Mouse (Mus musculus): Measurements from ENCODE around the gene Cyp4v3.
"Not testable (repeated sequence)": the region's sequence is repeated elsewhere in the genome, so short reads cannot be mapped to it uniquely, and the experiment has no call there.

The Cyp4v3 gene

GRCm38 (mm10) chr8:45332685-45333409, at the start of gene Cyp4v3:
Cyp4v3 (minus strand) TSS chr8:45333216.
- DNase-seq (ENCODE audit: low read depth) = peak; percentile 69

GRCm38 (mm10) chr8:45381963-45382347, 48.9 kb upstream of the Cyp4v3 start, which contains the start of gene Fam149a:
Fam149a (minus strand) TSS chr8:45382291.
- DNase-seq (ENCODE audit: low read depth) = no peak

- no peak for DNase-seq (ENCODE audit: low read depth)
Measured at GRCm38 (mm10) chr8:45381075-45381962, 48.3 kb upstream of the Cyp4v3 start.

GRCm38 (mm10) chr8:45380598-45380997, 47.6 kb upstream of the Cyp4v3 start:
- DNase-seq (ENCODE audit: low read depth) = no peak

- DNase-seq (ENCODE audit: low read depth) = no peak
Measured at GRCm38 (mm10) chr8:45374071-45374470, 41.1 kb upstream of the Cyp4v3 start.

GRCm38 (mm10) chr8:45367154-45367553, 34.1 kb upstream of the Cyp4v3 start:
- DNase-seq (ENCODE audit: low read depth) = no peak

GRCm38 (mm10) chr8:45363220-45363619, 30.2 kb upstream of the Cyp4v3 start:
- no peak for DNase-seq (ENCODE audit: low read depth)

- DNase-seq (ENCODE audit: low read depth) = no peak
Measured at GRCm38 (mm10) chr8:45362323-45362722, 29.3 kb upstream of the Cyp4v3 start.

- no peak for DNase-seq (ENCODE audit: low read depth)
Measured at GRCm38 (mm10) chr8:45359091-45359605, 26.1 kb upstream of the Cyp4v3 start.

GRCm38 (mm10) chr8:45358132-45358918, 25.3 kb upstream of the Cyp4v3 start:
- DNase-seq (ENCODE audit: low read depth) = peak; percentile 29

GRCm38 (mm10) chr8:45355809-45356208, 22.8 kb upstream of the Cyp4v3 start:
- DNase-seq (ENCODE audit: low read depth) = no peak

- no peak for DNase-seq (ENCODE audit: low read depth)
Measured at GRCm38 (mm10) chr8:45345031-45345430, 12.0 kb upstream of the Cyp4v3 start.

- DNase-seq (ENCODE audit: low read depth) = no peak
Measured at GRCm38 (mm10) chr8:45344298-45344697, 11.3 kb upstream of the Cyp4v3 start.

GRCm38 (mm10) chr8:45341630-45342628, 8.9 kb upstream of the Cyp4v3 start:
- no peak for DNase-seq (ENCODE audit: low read depth)

GRCm38 (mm10) chr8:45333493-45333892, 477 bp upstream of the Cyp4v3 start:
- DNase-seq (ENCODE audit: low read depth) = peak; percentile 46

- no peak for DNase-seq (ENCODE audit: low read depth)
Measured at GRCm38 (mm10) chr8:45330856-45331255, 2.2 kb downstream of the Cyp4v3 start.

GRCm38 (mm10) chr8:45329206-45329980, 3.6 kb downstream of the Cyp4v3 start:
- DNase-seq (ENCODE audit: low read depth) = peak; percentile 44

- not testable (repeated sequence) for DNase-seq (ENCODE audit: low read depth)
Measured at GRCm38 (mm10) chr8:45327076-45327475, 5.9 kb downstream of the Cyp4v3 start.

GRCm38 (mm10) chr8:45324151-45324550, 8.9 kb downstream of the Cyp4v3 start:
- no peak for DNase-seq (ENCODE audit: low read depth)

- DNase-seq (ENCODE audit: low read depth) = no peak
Measured at GRCm38 (mm10) chr8:45321365-45321764, 11.7 kb downstream of the Cyp4v3 start.

Measured in fibroblast of lung, adult 2 months (primary cell).